Mouse (Mus musculus) bone marrow macrophage, adult 2 months (primary cell): Measurements from ENCODE around the gene Grhl1.

Experiments used
- CTCF ChIP-seq: IDR thresholded peaks from 2 replicates; pipeline ENCODE4 v1.5.1; 2012; ENCODE audit warnings: low read depth, mild to moderate bottlenecking, low read length, moderate library complexity
- POLR2A ChIP-seq: IDR thresholded peaks from 2 replicates; pipeline ENCODE4 v1.6.1; 2012; ENCODE audit warnings: mild to moderate bottlenecking, low read depth, low read length, borderline replicate concordance

DNA sequence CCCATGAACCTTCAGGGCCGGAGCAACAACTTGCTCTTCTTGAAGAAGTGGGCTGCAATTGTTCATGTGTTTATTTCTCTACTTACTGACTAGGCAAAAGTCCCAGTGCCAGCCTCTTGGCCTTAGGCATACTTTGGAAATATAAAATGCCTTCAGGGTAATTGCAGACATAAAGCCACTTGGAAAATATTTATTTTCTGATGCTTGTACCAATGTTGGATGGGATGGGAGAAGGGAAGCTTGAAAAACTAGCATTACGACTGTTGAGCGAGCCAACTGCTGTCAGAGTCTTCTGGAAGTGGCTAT is 1.1 kb downstream of the Grhl1 start:
- no peak for TF ChIP-seq CTCF
- no peak for TF ChIP-seq POLR2A
